Comparison of ENCODE assay signal across 8 mouse cellular contexts in genomic region chr19:4294381-4295097, GRCm38 (mm10). TPM values are rescaled to one million over a fixed set of nuclear protein-coding genes. Genes with fewer than 3 reads are reported as not detected.
A peak's percentile ranks its signal among the peaks of the same experiment; 100 is the strongest.
DNase-seq lines count a peak whose midpoint lies in the region; ATAC-seq and TF ChIP-seq lines count a peak whose summit lies in the region.

No protein-coding gene starts in this region.

- H3K36me3 ChIP-seq in ES-E14 (ENCODE audit: control insufficient read depth, insufficient read depth, low read length, poor library complexity, severe bottlenecking) = peaks cover 34% of the 10 kb centered on the region
- H3K36me3 ChIP-seq in kidney, embryonic 14.5 days (ENCODE audit: control insufficient read depth, insufficient read depth, low read length) = peaks cover 37% of the 10 kb centered on the region

- H3K4me1 ChIP-seq in ES-E14 (ENCODE audit: control insufficient read depth in 2 of 2, insufficient read depth in 2 of 2, low read length in 2 of 2, poor library complexity in 1 of 2) = peaks cover 3 to 21% of the 10 kb centered on the region in 2 experiments; a peak in 2 of 4 replicates
- no peaks in the 10 kb centered on the region for H3K4me1 ChIP-seq in kidney, embryonic 14.5 days (ENCODE audit: control insufficient read depth, insufficient read depth, low read length)

- H3K27ac ChIP-seq in ES-E14 (ENCODE audit: insufficient read depth, low read depth, low read length, poor library complexity, severe bottlenecking) = no peak overlapping the region; the same call in 1 of the 2 replicates
- peak overlapping the region; percentile 17; the same call in 1 of the 2 replicates for H3K27ac ChIP-seq in kidney, embryonic 14.5 days (ENCODE audit: low read depth, low read length)

- WGBS in kidney, embryonic 14.5 days = 67% methylated on average over 14 of the region's 14 CpGs

- no peaks in the 10 kb centered on the region for H3K27me3 ChIP-seq in kidney, embryonic 14.5 days (ENCODE audit: control insufficient read depth, insufficient read depth, low read length)

- in situ Hi-C loops in ES-E14 (cut with MboI; ENCODE audit: low sequenced_read_pairs in 2 of 2, unreplicated experiment in 2 of 2) = no loop called here

- H3K9ac ChIP-seq in ES-E14 (ENCODE audit: insufficient read depth, low read depth, low read length, poor library complexity, severe bottlenecking) = peak overlapping the region; percentile 55
- no peak overlapping the region for H3K9ac ChIP-seq in kidney, embryonic 14.5 days (ENCODE audit: low read depth, low read length)

- no peaks in the 10 kb centered on the region for H3K9me3 ChIP-seq in ES-E14 (ENCODE audit: control insufficient read depth, insufficient read depth, low read depth, low read length)
- no peaks in the 10 kb centered on the region for H3K9me3 ChIP-seq in kidney, embryonic 14.5 days (ENCODE audit: control insufficient read depth, low read length)

- ATAC-seq in kidney, embryonic 14.5 days (ENCODE audit: low FRiP score, low TSS enrichment) = no peak

- no peak overlapping the region for H3K4me2 ChIP-seq in kidney, embryonic 14.5 days (replicated peaks; ENCODE audit: low read depth, low read length)

- DNase-seq in A20 (ENCODE audit: low read depth, low spot score) (peak; percentile 93), ES-E14 (ENCODE audit: low read depth, low spot score) (no peak), adipocyte (ENCODE audit: low spot score) (no peak)
- DNase-seq in heart, adult 11 months = peak; percentile 99
- DNase-seq in lung, postnatal 25 days (ENCODE audit: low spot score) = peak; percentile 90
- DNase-seq in thymus, postnatal 10 days (ENCODE audit: low spot score in 2 of 2) = peak; percentile 86 to 90
- DNase-seq in right cerebral cortex, postnatal 25 days = no peak

- H3K4me3 ChIP-seq in ES-E14 (ENCODE audit: insufficient read depth in 1 of 2, low read depth in 1 of 2, low read length in 2 of 2, poor library complexity in 1 of 2, severe bottlenecking in 1 of 2) = peak overlapping the region; percentile 15 to 61; a peak in 3 of 4 replicates
- no peak overlapping the region for H3K4me3 ChIP-seq in kidney, embryonic 14.5 days (ENCODE audit: low read length)

TF ChIP-seq in ES-E14, 5 proteins besides CTCF, POLR2A, EP300 and RAD21:
- TF ChIP-seq ZC3H11A (IDR thresholded peaks at IDR 0.05; ENCODE audit: borderline replicate concordance, low read depth, low read length) (no peak), CHD2 (IDR thresholded peaks at IDR 0.05; ENCODE audit: low read depth, low read length) (no peak), MAFK (IDR thresholded peaks at IDR 0.05; ENCODE audit: insufficient read depth, low read depth, low read length) (no peak), ZNF384 (IDR thresholded peaks at IDR 0.05; ENCODE audit: low read depth, low read length) (no peak), HCFC1 (IDR thresholded peaks at IDR 0.05; ENCODE audit: borderline replicate concordance, insufficient read depth, low read length) (no peak)
TF ChIP-seq in ES-E14: peak in this region for 0.

RNA-seq across cellular contexts. Expression of gene Grk2, which starts 11.5 kb away (rescaled TPM):
- 56.1 and 76.6 TPM in 2 replicates for total RNA-seq in ES-E14 (2012; rRNA removed)
- 17.7 and 17.8 TPM in 2 replicates for polyA plus RNA-seq in kidney, embryonic 14.5 days (2014; fragmentation: Nextera tagmentation; extraction: Ambion mirVana)

RNA-seq across cellular contexts. Expression of gene Ankrd13d, which starts 11.6 kb away (rescaled TPM):
- total RNA-seq in ES-E14 (2012; rRNA removed) = 5.5 and 8.8 TPM in 2 replicates
- polyA plus RNA-seq in kidney, embryonic 14.5 days (2014; fragmentation: Nextera tagmentation; extraction: Ambion mirVana) = 5.2 and 8.3 TPM in 2 replicates

RNA-seq across cellular contexts. Expression of gene Ssh3, which starts 25.6 kb away (rescaled TPM):
- total RNA-seq in ES-E14 (2012; rRNA removed) = 7.3 and 15.1 TPM in 2 replicates
- 10.7 and 13.0 TPM in 2 replicates for polyA plus RNA-seq in kidney, embryonic 14.5 days (2014; fragmentation: Nextera tagmentation; extraction: Ambion mirVana)

Comparison
In these comparisons a context has a peak if more than half of its experiments do, and no peak if none do; other contexts are left out.
1. DNase-seq: peak in A20 (single experiment), heart, adult 11 months (single experiment), lung, postnatal 25 days (single experiment) and thymus, postnatal 10 days (2 of 2); none in ES-E14 (single experiment), adipocyte (single experiment) and right cerebral cortex, postnatal 25 days (single experiment).